Mouse (Mus musculus) midbrain, embryonic 16.5 days (tissue): Measurements from ENCODE around the gene 2010111I01Rik. TPM values are rescaled to one million over a fixed set of nuclear protein-coding genes. Genes with fewer than 3 reads are reported as not detected.

Source experiments
- ATAC-seq: fragments of 200-750 bp; cut with Nextera tagmentation; 2 replicates; pipeline ENCODE4 v1.8.0; 2017; ENCODE audit warnings: moderate TSS enrichment
- H3K27ac ChIP-seq: fragments of 300-500 bp; sonication (generic); 2 replicates; pipeline ENCODE4 v1.5.1; 2014; ENCODE audit warnings: mild to moderate bottlenecking, low read length, mixed read lengths
- H3K27me3 ChIP-seq: fragments of 300-500 bp; sonication (generic); 2 replicates; pipeline ENCODE4 v1.6.1; 2014; ENCODE audit warnings: low read depth, low read length, mixed read lengths; ENCODE audit not compliant: control insufficient read depth, insufficient read depth
- H3K36me3 ChIP-seq: fragments of 300-500 bp; sonication (generic); 2 replicates; pipeline ENCODE4 v1.6.1; 2014; ENCODE audit warnings: mild to moderate bottlenecking, low read length, moderate library complexity, mixed read lengths; ENCODE audit not compliant: control insufficient read depth, insufficient read depth
- H3K4me1 ChIP-seq: fragments of 300-500 bp; sonication (generic); 2 replicates; pipeline ENCODE4 v1.6.1; 2014; ENCODE audit warnings: mild to moderate bottlenecking, low read length, mixed read lengths; ENCODE audit not compliant: control insufficient read depth, insufficient read depth
- H3K4me2 ChIP-seq: fragments of 300-500 bp; sonication (generic); 2 replicates; pipeline ENCODE4 v1.6.1; 2014; ENCODE audit warnings: mild to moderate bottlenecking, low read length, mixed read lengths
- H3K4me3 ChIP-seq: fragments of 300-500 bp; sonication (generic); 2 replicates; pipeline ENCODE4 v1.5.1; 2014; ENCODE audit warnings: low read depth, mild to moderate bottlenecking, low read length, moderate library complexity, mixed read lengths
- H3K9ac ChIP-seq: fragments of 300-500 bp; sonication (generic); 2 replicates; pipeline ENCODE4 v1.6.1; 2014; ENCODE audit warnings: low read depth, low read length, mixed read lengths
- H3K9me3 ChIP-seq: fragments of 300-500 bp; sonication (generic); replicated peaks from 2 replicates; pipeline ENCODE4 v1.6.1; 2014; ENCODE audit warnings: mild to moderate bottlenecking, low read length, mixed read lengths; ENCODE audit not compliant: control insufficient read depth, poor library complexity, severe bottlenecking
- WGBS: fragments of 180-500 bp; shearing (Covaris S2); extraction: QIAGEN DNeasy Blood & Tissue Kit; methylation state at CpG from one replicate; pipeline ENCODE4 v1.1.7; 2014; 5-methylcytosine and 5-hydroxymethylcytosine counted together
- microRNA counts: library from miRNA; unstranded; fragments of <30 nt; microRNA quantifications from one replicate; lab custom pipeline; 2016
- microRNA-seq: library from miRNA; unstranded; fragments of <30 nt; microRNA quantifications from one replicate; pipeline ENCODE4, GENCODE M21; 2017
- polyA plus RNA-seq: library from polyadenylated mRNA; unstranded; fragments of >200 nt; fragmentation: Nextera tagmentation; extraction: Ambion mirVana; gene quantifications from 2 replicates; pipeline ENCODE4 v1.2.1, GENCODE M21; 2015

2010111I01Rik gene
- polyA plus RNA-seq, 1 experiment from 2014 or later, result 25.5 TPM

- Histone ChIP-seq H3K27me3 (no peaks in the 10 kb centered on the region), H3K9ac (no peak overlapping the region), H3K36me3 (no peaks in the 10 kb centered on the region), H3K9me3 (no peaks in the 10 kb centered on the region), H3K27ac (no peak overlapping the region), H3K4me2 (no peak overlapping the region), H3K4me1 (no peaks in the 10 kb centered on the region), H3K4me3 (no peak overlapping the region)
- ATAC-seq, result no peak
- WGBS, result 91% methylated on average over 3 of the region's 3 CpGs
These were observed 397.1 kb downstream of the 2010111I01Rik start for GRCm38 (mm10) chr13:63361755-63362154.

GRCm38 (mm10) chr13:63373460-63374166, 408.9 kb downstream of the 2010111I01Rik start:
- Histone ChIP-seq H3K36me3 (no peaks in the 10 kb centered on the region), H3K9ac (no peak overlapping the region), H3K4me1 (no peaks in the 10 kb centered on the region), H3K27ac (no peak overlapping the region), H3K9me3 (no peaks in the 10 kb centered on the region), H3K27me3 (no peaks in the 10 kb centered on the region), H3K4me2 (no peak overlapping the region), H3K4me3 (no peak overlapping the region)
- 90% methylated on average over 7 of the region's 7 CpGs for WGBS
- no peak for ATAC-seq

MicroRNA genes within 50 kb of the gene (microRNA counts, 519-probe panel; counts per million panel counts)
- microRNA mmu-miR-23b (lab: Ali Mortazavi, UCI) (2,664 counts per million, percentile 80 among the panel's probes with 10 or more counts), microRNA mmu-miR-24 (lab: Ali Mortazavi, UCI) (2,015 counts per million, percentile 49 among the panel's probes with 10 or more counts), microRNA mmu-miR-27b (lab: Ali Mortazavi, UCI) (2,083 counts per million, percentile 54 among the panel's probes with 10 or more counts)

Small RNA genes lying within 50 kb of the gene (microRNA-seq; reads per million reads assigned to microRNA genes)
- gene Mir23b, result 9,914 reads per million, percentile 96 among the genes with 10 or more reads in this experiment
- gene Mir24-1, result not detected
- gene Mir27b, result 878 reads per million, percentile 78 among the genes with 10 or more reads in this experiment
- not detected for gene Mir3074-1

Other genes starting within 250 kb of the 2010111I01Rik start
- gene Platr25, start 204.2 kb upstream of the 2010111I01Rik start, polyA plus RNA-seq, result 35.9 and 37.9 TPM in 2 replicates
- 10.3 and 12.7 TPM in 2 replicates for gene Gm5141, start 179.1 kb upstream of the 2010111I01Rik start, polyA plus RNA-seq
- gene Fbp2, start 106.5 kb upstream of the 2010111I01Rik start, polyA plus RNA-seq, result 0.82 and 1.2 TPM in 2 replicates
- gene Fbp1, start 76.6 kb upstream of the 2010111I01Rik start, polyA plus RNA-seq, result not detected in 2 replicates